Mouse (Mus musculus) layer of hippocampus, adult 9-11 months (tissue): ENCODE measurements around the gene Ssr2.
A peak's percentile ranks its signal among the peaks of the same experiment; 100 is the strongest.
"Not testable (repeated sequence)": the region's sequence is repeated elsewhere in the genome, so short reads cannot be mapped to it uniquely, and the experiment has no call there.

Experiments used
- DNase-seq: peaks from one replicate; pipeline ENCODE4 v3.0.0; 2022

The Ssr2 gene

GRCm38 (mm10) chr3:88566536-88567061, 9.1 kb upstream of the Ssr2 start:
- DNase-seq = no peak

- no peak for DNase-seq
Observed at GRCm38 (mm10) chr3:88567892-88568291, 7.8 kb upstream of the Ssr2 start.

GRCm38 (mm10) chr3:88568615-88569014, 7.1 kb upstream of the Ssr2 start:
- no peak for DNase-seq

- DNase-seq = no peak
Observed at GRCm38 (mm10) chr3:88569093-88569492, 6.6 kb upstream of the Ssr2 start.

GRCm38 (mm10) chr3:88569694-88570093, 6.0 kb upstream of the Ssr2 start:
- DNase-seq = no peak

GRCm38 (mm10) chr3:88570341-88570740, 5.3 kb upstream of the Ssr2 start:
- DNase-seq = no peak

GRCm38 (mm10) chr3:88571856-88572255, 3.8 kb upstream of the Ssr2 start:
- no peak for DNase-seq

- DNase-seq = no peak
Observed at GRCm38 (mm10) chr3:88572835-88573234, 2.8 kb upstream of the Ssr2 start.

GRCm38 (mm10) chr3:88573810-88574209, 1.9 kb upstream of the Ssr2 start:
- DNase-seq = no peak

GRCm38 (mm10) chr3:88577846-88578245, 2.2 kb downstream of the Ssr2 start:
- not testable (repeated sequence) for DNase-seq

- no peak for DNase-seq
Observed at GRCm38 (mm10) chr3:88578498-88579424, 3.1 kb downstream of the Ssr2 start.

GRCm38 (mm10) chr3:88579454-88580117, 3.9 kb downstream of the Ssr2 start:
- DNase-seq = peak; percentile 84

GRCm38 (mm10) chr3:88585769-88586168, 10.1 kb downstream of the Ssr2 start:
- no peak for DNase-seq

- DNase-seq = no peak
Observed at GRCm38 (mm10) chr3:88586640-88587039, 11.0 kb downstream of the Ssr2 start.

- DNase-seq = no peak
Observed at GRCm38 (mm10) chr3:88590246-88590645, 14.6 kb downstream of the Ssr2 start.

- no peak for DNase-seq
Observed at GRCm38 (mm10) chr3:88591044-88591443, 15.4 kb downstream of the Ssr2 start.

- DNase-seq = peak; percentile 29
Observed at GRCm38 (mm10) chr3:88591950-88592731, 16.5 kb downstream of the Ssr2 start.

GRCm38 (mm10) chr3:88592942-88593576, 17.4 kb downstream of the Ssr2 start:
- DNase-seq = no peak

- DNase-seq = no peak
Observed at GRCm38 (mm10) chr3:88593893-88594580, 18.4 kb downstream of the Ssr2 start.

GRCm38 (mm10) chr3:88596547-88596946, 20.9 kb downstream of the Ssr2 start:
- not testable (repeated sequence) for DNase-seq

- no peak for DNase-seq
Observed at GRCm38 (mm10) chr3:88602466-88602865, 26.8 kb downstream of the Ssr2 start.

GRCm38 (mm10) chr3:88603714-88604161, 28.1 kb downstream of the Ssr2 start:
- DNase-seq = no peak
